Mouse (Mus musculus) right cerebral cortex, adult 2 months (tissue): ENCODE results near the gene Dhrs3.

Experiments
- DNase-seq, 2 experiments: peaks; one replicate each; pipeline ENCODE4 v3.0.0; 2021 to 2022; ENCODE audit warnings: low spot score in 2 of 2

Dhrs3 gene

DNA sequence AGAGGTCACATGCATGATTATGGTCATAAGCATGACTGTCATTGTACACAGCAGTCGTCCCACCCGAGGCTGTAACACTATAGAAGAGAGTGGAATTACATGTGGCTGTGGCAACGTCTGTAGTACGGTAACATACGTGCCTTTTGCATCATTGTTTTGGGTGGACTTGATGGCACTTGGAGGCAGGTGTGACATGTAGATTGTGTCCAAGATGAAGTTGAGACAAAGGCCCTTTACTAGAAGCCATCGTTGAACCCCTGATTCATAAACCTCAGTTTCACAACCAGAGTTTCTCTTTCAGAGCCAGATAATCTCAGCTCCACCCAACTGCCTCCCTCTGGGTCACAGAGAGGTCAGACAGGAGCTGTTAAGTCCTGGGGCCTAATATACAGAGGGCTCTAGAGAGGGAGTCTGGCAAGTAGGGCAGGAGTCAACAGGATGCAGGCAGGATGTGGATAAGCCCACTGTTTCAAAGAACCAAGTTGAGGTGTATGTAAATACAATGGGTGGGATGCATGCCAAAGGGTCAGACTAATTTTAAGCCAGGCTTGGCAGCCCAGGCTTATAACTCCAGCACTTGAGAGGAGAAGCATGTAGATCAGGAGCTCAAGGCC lies 5.5 kb downstream of the Dhrs3 start:
- DNase-seq = no peak

GRCm38 (mm10) chr4:144898737-144899136 lies 6.1 kb downstream of the Dhrs3 start:
- no peak for DNase-seq

- no peak for DNase-seq
Measured at GRCm38 (mm10) chr4:144901561-144902111, 9.0 kb downstream of the Dhrs3 start.

DNA sequence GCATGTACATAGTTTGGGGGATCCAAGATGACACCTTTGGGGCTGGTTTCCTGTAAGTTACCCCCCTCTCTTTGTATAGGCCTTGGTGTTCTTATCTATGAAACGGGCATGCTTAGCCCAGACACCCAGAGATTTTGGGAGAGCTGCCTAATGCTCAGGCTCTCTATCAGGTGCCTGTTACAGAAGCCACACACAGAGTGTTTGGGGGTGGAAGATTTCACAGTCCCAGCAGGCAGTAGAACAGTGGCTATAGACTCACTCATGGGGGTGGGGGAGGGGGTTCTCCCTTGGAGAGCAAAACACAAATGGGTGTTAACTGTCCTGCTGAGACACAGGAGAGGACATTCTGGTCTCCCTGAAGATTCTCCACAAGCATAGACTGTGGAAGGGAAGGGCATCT lies 10.5 kb downstream of the Dhrs3 start:
- no peak for DNase-seq

GRCm38 (mm10) chr4:144903932-144904331 lies 11.3 kb downstream of the Dhrs3 start:
- no peak for DNase-seq

DNA sequence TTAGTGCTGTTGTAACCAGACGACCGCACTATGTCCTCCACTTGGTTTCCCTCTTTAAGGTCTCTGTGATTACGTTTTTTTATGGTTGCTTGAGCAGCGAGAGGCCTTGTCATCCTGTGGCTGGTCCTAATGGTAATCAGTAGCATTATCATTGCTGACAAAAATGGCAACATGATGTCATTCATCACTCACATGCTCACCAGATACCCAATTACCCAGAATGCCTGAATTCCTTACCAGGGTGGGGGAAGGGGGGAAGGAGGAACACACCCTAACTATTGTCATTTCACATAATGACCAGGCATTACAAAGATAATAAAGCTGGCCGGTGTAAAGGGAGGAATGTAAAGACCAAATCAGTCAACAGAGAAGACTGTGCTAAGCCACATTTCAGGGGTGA lies 12.5 kb downstream of the Dhrs3 start:
- no peak for DNase-seq

DNA sequence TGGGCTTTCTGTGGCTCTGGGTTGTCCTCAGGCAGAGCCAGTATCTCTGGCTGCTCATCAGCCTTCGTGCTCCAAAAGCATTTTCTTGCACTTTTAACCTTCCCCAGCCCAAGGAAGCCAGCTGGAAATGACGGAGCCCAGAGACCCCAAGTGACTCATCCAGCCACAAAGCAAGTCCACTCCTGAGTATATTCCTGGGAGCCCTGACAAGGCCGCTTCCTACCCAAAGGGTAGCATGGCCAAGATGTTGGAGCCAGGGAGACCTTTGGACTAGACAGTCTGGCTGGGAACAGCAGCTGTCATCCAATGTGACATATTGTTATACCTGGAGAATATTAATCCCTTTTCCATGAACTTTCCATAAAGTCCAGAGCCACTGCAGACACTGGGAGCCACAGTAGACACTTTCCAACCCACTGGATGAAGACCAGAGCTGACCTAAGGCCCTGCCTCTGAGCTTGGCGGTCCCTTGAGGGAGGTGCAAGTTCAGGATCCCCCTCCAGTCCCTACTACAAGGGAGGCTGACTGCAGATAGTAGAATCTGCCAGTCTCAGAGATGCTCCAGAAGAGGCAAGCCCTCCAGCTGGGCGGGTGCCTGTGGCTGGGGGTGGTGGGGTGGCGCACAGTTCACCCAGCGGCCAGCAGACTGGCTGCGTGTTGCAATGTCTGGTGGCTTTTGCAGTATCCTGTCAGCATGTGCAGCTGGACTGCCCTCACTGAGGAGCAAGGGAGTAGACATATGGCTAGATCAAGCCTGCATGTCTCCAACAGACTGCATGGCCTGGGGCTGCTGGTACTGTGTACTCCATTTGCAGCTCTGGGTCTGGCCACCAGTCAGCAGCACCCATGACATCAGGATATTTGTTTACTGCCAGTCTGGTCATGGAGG lies 13.6 kb downstream of the Dhrs3 start:
- DNase-seq = peak in 1 of 2 experiments; percentile 7

DNA sequence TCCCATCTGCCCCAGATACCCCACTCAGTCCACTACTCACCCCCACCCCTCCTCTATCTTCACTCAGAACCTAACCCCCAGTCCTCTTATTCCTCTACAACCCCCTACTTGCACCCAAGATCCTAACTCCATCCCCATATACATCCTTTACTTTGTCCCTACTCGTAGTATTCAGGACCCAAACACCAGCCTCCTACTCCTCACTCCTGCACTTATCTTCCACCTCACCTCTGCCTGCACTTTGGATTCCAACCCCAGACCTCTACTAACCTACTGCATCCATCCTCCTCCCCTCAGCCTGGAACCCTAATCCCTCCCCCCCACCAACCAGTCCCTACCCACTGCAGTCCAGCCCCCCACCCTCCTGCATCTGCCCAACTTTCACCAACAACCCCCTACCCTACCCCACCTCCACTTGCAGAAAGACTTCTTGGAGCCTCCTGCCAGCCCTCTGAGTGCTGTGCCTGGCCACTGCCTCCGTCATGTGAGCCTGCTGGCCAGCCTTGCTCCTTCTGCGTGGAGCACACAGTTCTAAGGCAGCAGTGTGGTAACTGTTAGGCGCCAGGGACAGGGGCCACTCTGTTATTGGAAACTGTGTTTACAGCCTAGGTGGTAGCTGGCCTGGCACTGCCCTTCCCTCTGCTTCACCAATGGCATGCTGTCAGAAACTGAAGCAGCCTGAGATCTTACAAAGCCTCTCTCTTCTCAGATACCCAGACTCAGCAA lies 14.5 kb downstream of the Dhrs3 start:
- DNase-seq = no peak

DNA sequence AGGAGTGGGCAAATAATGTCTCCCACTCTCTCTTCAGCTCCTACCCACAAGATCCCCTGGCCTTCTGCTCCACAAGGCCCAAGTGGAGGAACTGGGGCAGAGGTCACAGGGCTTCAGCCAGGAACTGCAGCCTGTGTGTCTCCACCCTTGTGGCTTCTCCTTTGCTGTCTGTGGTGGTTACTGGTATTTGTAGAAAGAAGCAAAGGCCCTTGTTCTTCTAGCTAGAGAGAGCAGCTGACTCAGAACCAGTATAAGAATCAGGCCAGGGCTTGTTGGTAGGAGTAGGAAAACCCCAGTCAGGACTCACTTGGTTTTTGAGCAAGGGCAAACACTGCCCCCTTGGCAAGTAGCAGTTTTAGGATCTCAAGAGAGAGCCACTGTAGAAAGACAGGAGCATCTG lies 16.2 kb downstream of the Dhrs3 start:
- no peak for DNase-seq

- no peak for DNase-seq
Measured at GRCm38 (mm10) chr4:144910281-144910680, 17.7 kb downstream of the Dhrs3 start.

DNA sequence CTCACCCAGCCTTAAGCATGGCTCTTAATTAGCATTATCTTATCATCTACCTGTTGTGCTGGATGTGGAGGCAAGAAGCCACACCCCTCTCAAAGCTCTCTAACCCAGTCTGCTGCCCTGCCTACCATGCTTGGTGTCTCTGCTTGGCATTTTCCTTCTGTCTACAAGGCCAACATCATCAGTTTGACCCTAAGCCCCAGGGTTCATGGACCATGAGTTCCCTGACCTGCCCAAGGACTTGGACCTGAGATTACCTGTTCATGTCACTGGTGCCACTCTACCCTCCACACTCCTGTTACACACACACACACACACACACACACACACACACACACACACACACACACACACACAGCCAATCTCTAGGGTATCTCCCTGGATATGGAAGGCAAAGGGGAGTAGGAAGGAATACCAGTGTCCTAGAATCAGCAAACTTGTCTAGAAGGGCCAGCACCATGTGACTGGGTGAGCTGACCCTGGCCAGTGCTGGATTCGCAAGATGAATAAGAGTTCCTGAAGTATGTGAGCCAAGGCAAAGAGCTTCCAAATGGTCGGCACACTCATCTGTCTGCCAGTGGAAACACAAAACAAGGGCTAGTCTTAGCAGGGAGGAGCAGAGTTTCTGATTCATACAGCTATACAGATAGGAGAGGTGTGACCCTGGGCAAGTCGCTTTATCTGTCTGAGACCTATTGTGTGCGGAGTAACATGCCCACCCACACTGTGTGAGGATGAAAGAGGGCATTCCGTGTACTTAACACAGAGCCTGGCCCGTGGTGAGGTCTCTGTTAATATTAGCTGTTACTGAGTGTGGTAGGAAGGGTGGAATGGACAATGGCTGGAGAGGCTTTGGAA lies 20.9 kb downstream of the Dhrs3 start:
- no peak for DNase-seq

GRCm38 (mm10) chr4:144916520-144916919 lies 23.9 kb downstream of the Dhrs3 start:
- DNase-seq = no peak

- no peak for DNase-seq
Measured at GRCm38 (mm10) chr4:144917101-144917500, 24.5 kb downstream of the Dhrs3 start.

GRCm38 (mm10) chr4:144918501-144918900 lies 25.9 kb downstream of the Dhrs3 start:
- DNase-seq = peak; percentile 10 to 23

DNA sequence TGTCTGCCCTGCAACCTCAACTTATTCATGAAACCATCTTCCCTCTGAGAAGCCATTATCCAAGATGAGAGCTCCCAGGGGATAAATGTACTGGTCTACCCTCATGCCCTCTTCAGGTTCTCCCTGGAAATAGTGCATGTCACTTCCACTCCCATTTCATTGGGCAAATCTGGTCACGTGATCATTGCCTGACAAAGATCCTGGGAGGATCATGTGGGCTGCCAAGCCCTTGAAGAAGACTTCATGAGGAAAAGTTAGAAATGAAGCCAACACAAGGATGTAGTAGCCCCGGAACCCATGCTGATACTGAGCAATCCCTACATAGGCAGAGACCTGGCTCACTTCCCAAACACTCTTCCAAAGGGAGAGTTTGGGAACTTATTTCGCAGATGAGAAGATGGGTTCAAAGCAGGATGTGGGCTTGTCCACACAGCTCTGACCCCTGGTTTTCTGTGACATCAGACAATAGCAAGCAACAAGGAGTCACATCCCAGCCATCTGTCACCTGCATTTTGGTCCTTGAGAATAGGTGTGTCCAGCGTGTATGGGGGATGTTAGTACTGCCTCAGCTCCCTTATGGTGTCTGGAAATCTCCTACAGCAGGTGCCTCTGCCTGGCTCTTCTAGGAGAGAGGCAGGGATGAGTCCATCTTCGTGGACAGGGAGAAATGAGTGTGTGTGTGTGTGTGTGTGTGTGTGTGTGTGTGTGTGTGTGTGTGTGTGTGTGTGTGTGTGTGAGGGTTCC lies 36.2 kb downstream of the Dhrs3 start:
- no peak for DNase-seq

DNA sequence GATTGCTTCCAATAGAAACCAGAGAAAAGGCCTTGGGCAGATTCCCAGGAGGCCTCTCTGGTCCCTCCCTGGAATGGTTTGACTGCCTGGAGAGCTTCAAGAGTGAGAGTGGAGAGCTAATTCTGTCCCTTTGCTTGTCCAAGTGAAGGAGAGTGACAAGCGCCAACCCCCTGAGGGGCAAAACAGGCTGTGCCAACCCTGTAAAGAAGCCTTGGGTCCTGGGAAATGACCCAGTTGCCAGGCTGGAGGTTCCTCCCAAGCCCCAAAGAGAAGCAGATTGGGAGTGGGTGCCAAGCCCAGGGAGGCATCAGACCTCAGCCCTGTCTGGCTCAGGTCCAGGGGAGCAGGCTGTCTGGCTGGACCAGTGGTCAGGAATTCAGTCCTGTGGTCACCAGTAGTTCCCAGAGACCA lies 37.2 kb downstream of the Dhrs3 start:
- DNase-seq = peak; percentile 38 to 62

DNA sequence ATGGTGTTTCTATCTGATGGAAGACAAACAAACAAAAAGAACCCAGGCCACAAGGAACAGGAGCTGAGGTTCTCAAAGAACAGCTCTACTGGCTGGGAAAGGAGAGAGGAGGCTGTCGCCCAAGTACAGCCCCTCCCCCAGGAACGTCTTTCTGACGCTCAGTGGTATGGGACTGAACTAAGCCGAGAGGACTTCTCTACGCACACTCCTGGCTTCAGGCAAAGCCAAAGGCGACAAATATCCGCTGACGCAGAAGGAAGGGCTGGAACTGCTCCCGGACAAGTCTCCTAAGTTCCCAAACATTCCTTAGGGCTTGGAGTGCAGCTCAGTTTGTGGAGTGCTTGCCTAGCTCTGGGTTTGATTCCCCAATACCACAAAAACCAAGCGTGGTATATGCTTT lies 37.7 kb downstream of the Dhrs3 start:
- peak; percentile 8 to 21 for DNase-seq

DNA sequence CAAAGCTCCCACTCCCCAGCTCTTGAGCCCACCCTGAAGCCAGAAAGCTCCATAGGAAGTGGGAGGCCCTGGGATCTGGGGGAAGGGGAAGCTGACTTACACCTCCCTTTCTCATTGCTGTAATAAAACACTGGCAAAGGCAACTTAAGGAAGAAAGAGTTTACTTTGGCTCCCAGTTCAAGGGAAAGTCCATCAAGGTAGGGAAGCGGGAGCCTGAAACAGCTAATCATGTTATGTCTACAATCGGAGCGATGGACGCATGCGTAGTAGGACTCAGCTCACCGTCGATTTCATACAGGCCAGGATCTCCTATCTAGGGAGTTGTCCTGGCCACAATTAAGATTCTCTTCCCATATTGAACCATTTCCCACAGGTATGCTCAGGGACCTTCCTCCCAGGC lies 38.5 kb downstream of the Dhrs3 start:
- DNase-seq = no peak

DNA sequence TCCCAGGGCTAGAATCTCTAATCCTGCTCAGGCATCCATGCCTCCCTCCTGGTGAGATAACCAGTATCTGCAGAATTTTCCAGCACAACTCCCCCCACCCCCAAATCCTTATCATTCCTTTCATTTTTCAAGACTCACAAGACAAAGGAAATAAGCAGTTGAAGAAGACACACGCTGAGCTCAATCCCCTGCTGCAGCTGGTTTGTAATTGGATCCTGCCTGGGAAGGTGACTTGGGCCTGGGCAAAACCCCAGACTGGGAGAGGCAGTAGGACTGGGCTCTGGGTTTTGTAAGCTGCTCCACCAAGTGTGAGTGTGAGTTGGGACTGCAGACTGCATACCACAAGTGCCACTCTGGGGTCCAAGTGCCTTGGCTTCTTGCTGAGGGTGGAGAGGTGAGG lies 41.9 kb downstream of the Dhrs3 start:
- no peak for DNase-seq

GRCm38 (mm10) chr4:144936563-144937154 lies 44.0 kb downstream of the Dhrs3 start:
- no peak for DNase-seq
